Mouse (Mus musculus) hematopoietic stem cell, adult 5-6 weeks (primary cell): Measurements from ENCODE around the gene Mptx1. TPM values are rescaled to one million over a fixed set of nuclear protein-coding genes. Genes with fewer than 3 reads are reported as not detected.

ENCODE experiments used
- ATAC-seq, 2 experiments: fragments of 125-278 bp in 1 of 2; replicated peaks in 1 of 2; 2 replicates each; pipeline ENCODE4 v1.8.0; 2016 to 2017; ENCODE audit warnings: inconsistent platforms in 2 of 2, mild to moderate bottlenecking in 2 of 2, moderate number of reproducible peaks in 2 of 2, low read depth in 1 of 2, moderate TSS enrichment in 1 of 2; ENCODE audit not compliant: low FRiP score in 2 of 2, poor library complexity in 2 of 2, severe bottlenecking in 2 of 2, insufficient read depth in 1 of 2, low TSS enrichment in 1 of 2
- total RNA-seq: library from RNA; stranded (forward); fragments of 172-1452, 232-1000 nt; gene quantifications from 2 replicates; pipeline ENCODE4 v1.2.3, GENCODE M21; 2017

Mptx1 gene
- total RNA-seq = not detected in 2 replicates

GRCm38 (mm10) chr1:174330218-174330617 is at the start of gene Mptx1:
Mptx1 (plus strand) TSS chr1:174330518.
- ATAC-seq = no peak

- no peak for ATAC-seq
These were observed 27.2 kb upstream of the Mptx1 start for GRCm38 (mm10) chr1:174303162-174303561.

GRCm38 (mm10) chr1:174317308-174317707 is 13.0 kb upstream of the Mptx1 start:
- ATAC-seq = peak; percentile 36 to 59; a peak in 2 of 4 replicates

- peak; percentile 54 to 66; a peak in 2 of 4 replicates for ATAC-seq
These were observed 23.3 kb downstream of the Mptx1 start for GRCm38 (mm10) chr1:174353636-174354035.

- peak; percentile 75 to 81; a peak in 3 of 4 replicates for ATAC-seq
These were observed 24.3 kb downstream of the Mptx1 start for GRCm38 (mm10) chr1:174354640-174355039.

- peak; percentile 72 to 80 for ATAC-seq
These were observed 34.6 kb downstream of the Mptx1 start, which contains the start of gene Olfr417 for GRCm38 (mm10) chr1:174364882-174365451. Olfr417 (plus strand) TSS chr1:174365122.

- ATAC-seq = no peak
These were observed 43.5 kb downstream of the Mptx1 start for GRCm38 (mm10) chr1:174373799-174374198.

Other genes starting within 250 kb of the Mptx1 start
- gene Olfr429, start 246.2 kb upstream of the Mptx1 start, total RNA-seq = not detected in 2 replicates
- gene Olfr427, start 233.6 kb upstream of the Mptx1 start, total RNA-seq = not detected in 2 replicates
- gene Olfr231, start 209.4 kb upstream of the Mptx1 start, total RNA-seq = not detected in 2 replicates
- gene Olfr424, start 199.0 kb upstream of the Mptx1 start, total RNA-seq = not detected in 2 replicates
- gene Olfr420, start 174.9 kb upstream of the Mptx1 start, total RNA-seq = not detected in 2 replicates
- gene Spta1, start 157.7 kb upstream of the Mptx1 start, total RNA-seq = 2.4 and 11.4 TPM in 2 replicates
- not detected in 2 replicates for gene Olfr419, start 78.5 kb upstream of the Mptx1 start, total RNA-seq
- gene Olfr417, start 34.6 kb downstream of the Mptx1 start, total RNA-seq = 0.56 and 3.6 TPM in 2 replicates
- gene Olfr248, start 60.5 kb downstream of the Mptx1 start, total RNA-seq = 0.25 TPM in 1 of 2 replicates, not detected in the other
- 0.38 TPM in 1 of 2 replicates, not detected in the other for gene Olfr414, start 93.5 kb downstream of the Mptx1 start, total RNA-seq
- not detected in 2 replicates for gene Olfr220, start 111.6 kb downstream of the Mptx1 start, total RNA-seq
- 0.15 and 0.56 TPM in 2 replicates for gene Fmn2, start 171.3 kb downstream of the Mptx1 start, total RNA-seq